Mouse (Mus musculus): ENCODE results near the gene Msh2. TPM values are rescaled to one million over a fixed set of nuclear protein-coding genes. Genes with fewer than 3 reads are reported as not detected.

Gene Msh2
- total and polyA plus RNA-seq, 2 experiments from 2014 or later = 33.5 to 41.5 TPM

DNA sequence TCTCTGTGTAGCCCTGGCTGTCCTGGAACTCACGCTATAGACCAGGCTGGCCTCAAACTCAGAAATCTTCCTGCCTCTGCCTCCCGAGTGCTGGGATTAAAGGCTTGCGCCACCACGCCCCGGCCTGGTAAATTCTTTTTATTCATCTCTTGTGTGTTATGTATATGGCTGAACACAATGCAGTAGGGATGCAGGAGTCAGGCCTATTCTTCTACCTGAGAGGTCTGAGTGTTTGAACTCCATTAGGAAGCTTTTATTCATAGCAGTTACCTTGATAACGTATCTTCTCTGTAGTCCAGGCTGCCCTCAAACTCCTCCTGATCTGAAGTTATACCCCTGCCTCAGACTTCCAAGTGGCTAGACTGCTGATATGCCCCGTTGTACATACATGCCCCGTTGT lies 5.5 kb downstream of the Msh2 start:
- Histone ChIP-seq H3K4me1 (ENCODE audit: insufficient read depth) (no peaks in the 10 kb centered on the region; the same call in 1 of the 2 replicates), H3K4me3 (ENCODE audit: low read depth, low read length) (no peak overlapping the region), H3K4me2 (ENCODE audit: low read depth) (no peak overlapping the region), H3K9me3 (ENCODE audit: low read length) (no peaks in the 10 kb centered on the region), H3K36me3 (ENCODE audit: insufficient read depth) (peaks cover 8% of the 10 kb centered on the region; the same call in 1 of the 2 replicates), H3K27ac (ENCODE audit: low read depth, low read length) (no peak overlapping the region), H3K27me3 (ENCODE audit: insufficient read depth, low read length) (no peaks in the 10 kb centered on the region), H3K9ac (no peak overlapping the region)
- ATAC-seq (no peak), DNase-seq (no peak)
- TF ChIP-seq CTCF (IDR thresholded peaks at IDR 0.05; ENCODE audit: low read depth) = no peak
- 94% methylated on average over 8 of the region's 8 CpGs for WGBS

DNA sequence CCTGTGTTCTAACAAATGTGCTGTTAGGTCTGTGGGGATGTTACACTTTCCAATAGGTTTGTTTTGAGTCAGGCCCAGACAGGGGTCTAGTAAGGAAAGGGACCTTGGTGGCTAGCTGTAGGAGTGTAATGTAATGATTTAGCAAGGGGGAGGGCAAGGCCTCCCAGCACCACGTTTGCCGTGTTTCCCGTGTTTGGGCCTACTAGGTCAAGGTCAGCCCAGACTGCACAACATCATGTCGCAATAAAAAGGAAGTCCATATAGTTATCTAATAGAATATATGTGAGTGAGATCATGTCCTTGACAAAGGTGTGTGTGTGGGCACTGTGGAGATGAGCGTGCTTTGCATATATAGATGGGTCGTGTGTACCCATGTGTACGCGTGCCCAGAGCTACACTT lies 17.1 kb downstream of the Msh2 start:
- 95% methylated on average over 8 of the region's 8 CpGs for WGBS
- H3K9me3 ChIP-seq (ENCODE audit: low read length) = no peaks in the 10 kb centered on the region
- no peak overlapping the region for H3K4me2 ChIP-seq (ENCODE audit: low read depth)
- H3K27me3 ChIP-seq (ENCODE audit: insufficient read depth, low read length) = no peaks in the 10 kb centered on the region
- TF ChIP-seq CTCF (IDR thresholded peaks at IDR 0.05; ENCODE audit: low read depth) = no peak
- no peak overlapping the region for H3K27ac ChIP-seq (ENCODE audit: low read depth, low read length)
- DNase-seq (no peak), ATAC-seq (no peak)
- H3K4me3 ChIP-seq (ENCODE audit: low read depth, low read length) = no peak overlapping the region
- no peak overlapping the region for H3K9ac ChIP-seq
- H3K36me3 ChIP-seq (ENCODE audit: insufficient read depth) = peaks cover 50% of the 10 kb centered on the region
- no peaks in the 10 kb centered on the region for H3K4me1 ChIP-seq (ENCODE audit: insufficient read depth)

DNA sequence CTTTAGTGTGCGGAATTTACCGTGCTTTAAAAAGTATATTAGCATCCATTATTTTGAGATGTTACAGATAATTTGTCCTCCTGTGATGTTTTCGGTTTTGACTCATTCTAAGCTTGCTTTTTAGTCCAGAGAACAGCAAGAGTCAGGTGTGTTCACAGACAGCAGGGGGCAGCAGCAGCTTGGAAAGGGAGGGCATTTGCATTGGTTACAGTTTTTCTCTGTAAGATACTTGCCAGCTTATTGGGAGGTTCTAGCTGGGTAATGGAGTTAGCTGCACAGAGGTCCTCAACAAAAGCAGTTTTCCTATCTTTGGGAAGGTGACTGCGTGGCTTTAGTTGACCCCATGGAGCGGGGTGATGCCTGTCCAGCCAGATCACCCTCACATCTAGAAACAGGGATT lies 19.8 kb downstream of the Msh2 start:
- Histone ChIP-seq H3K9ac (no peak overlapping the region), H3K9me3 (ENCODE audit: low read length) (no peaks in the 10 kb centered on the region), H3K4me3 (ENCODE audit: low read depth, low read length) (no peak overlapping the region), H3K27ac (ENCODE audit: low read depth, low read length) (no peak overlapping the region), H3K36me3 (ENCODE audit: insufficient read depth) (peaks cover 43% of the 10 kb centered on the region), H3K27me3 (ENCODE audit: insufficient read depth, low read length) (no peaks in the 10 kb centered on the region), H3K4me2 (ENCODE audit: low read depth) (no peak overlapping the region), H3K4me1 (ENCODE audit: insufficient read depth) (0 out of 2 replicates have a peak, but pooled peaks cover 2% of the 10 kb centered on the region)
- TF ChIP-seq CTCF (IDR thresholded peaks at IDR 0.05; ENCODE audit: low read depth) = peak; percentile 92
- DNase-seq (peak; percentile 90), ATAC-seq (peak; percentile 67; the same call in 1 of the 2 replicates)
- WGBS = 88% methylated on average over 5 of the region's 5 CpGs

DNA sequence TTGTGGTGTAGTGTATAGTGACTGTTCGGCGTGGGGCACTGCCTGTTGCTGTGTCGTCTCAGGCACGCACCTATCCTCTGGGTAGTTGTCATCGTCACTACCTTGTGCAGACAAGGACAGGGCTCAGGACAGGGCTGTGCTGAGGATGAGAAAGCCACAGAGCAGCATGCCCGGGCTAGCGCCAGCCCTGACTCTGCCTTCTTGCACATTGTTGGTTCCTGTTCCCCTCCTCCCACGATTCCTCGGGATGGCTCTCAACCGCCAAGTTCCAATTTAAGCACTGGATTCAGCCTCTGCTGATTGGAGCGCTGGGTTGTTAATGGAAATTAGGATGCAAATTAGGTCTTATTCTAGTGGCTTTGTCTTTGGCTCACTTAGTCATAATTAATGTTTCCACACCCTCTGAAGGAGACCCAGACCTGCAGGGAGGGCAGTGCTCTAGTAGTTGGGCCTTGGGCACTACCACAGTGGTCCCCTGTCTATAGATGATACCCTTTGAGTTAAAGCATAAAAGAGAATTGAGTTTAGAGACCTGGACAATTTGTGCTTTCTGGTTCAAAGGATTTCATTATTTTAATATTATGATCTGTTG lies 23.8 kb downstream of the Msh2 start:
- Histone ChIP-seq H3K4me1 (ENCODE audit: insufficient read depth) (0 out of 2 replicates have a peak, but pooled peaks cover 2% of the 10 kb centered on the region), H3K4me3 (ENCODE audit: low read depth, low read length) (no peak overlapping the region), H3K9ac (no peak overlapping the region), H3K27ac (ENCODE audit: low read depth, low read length) (no peak overlapping the region), H3K9me3 (ENCODE audit: low read length) (no peaks in the 10 kb centered on the region), H3K27me3 (ENCODE audit: insufficient read depth, low read length) (no peaks in the 10 kb centered on the region), H3K4me2 (ENCODE audit: low read depth) (no peak overlapping the region), H3K36me3 (ENCODE audit: insufficient read depth) (peaks cover 34% of the 10 kb centered on the region)
- ATAC-seq = peak; percentile 62
- peak; percentile 20 for DNase-seq
- WGBS = 56% methylated on average over 11 of the region's 11 CpGs
- no peak for TF ChIP-seq CTCF (IDR thresholded peaks at IDR 0.05; ENCODE audit: low read depth)

DNA sequence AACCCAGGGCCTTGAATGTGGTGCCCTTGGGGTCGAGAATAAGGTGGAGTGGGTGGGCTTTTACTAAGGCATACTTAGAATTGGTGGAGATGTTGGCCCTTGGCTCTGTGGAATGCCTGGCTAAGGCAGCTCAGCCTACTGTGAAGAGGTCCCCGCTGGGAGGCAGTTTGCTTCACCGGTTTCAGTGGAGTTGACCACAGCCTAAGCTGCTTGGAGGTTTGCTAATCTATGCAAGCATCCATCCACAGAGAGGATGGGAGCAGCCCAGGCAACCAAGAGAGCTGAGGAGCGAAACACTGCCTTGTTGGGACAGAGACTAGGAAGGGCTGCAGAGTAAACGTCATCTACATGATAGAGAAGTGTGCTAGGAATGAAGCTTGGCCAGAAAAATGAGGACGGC lies 24.7 kb downstream of the Msh2 start:
- WGBS = 85% methylated on average over 6 of the region's 6 CpGs

DNA sequence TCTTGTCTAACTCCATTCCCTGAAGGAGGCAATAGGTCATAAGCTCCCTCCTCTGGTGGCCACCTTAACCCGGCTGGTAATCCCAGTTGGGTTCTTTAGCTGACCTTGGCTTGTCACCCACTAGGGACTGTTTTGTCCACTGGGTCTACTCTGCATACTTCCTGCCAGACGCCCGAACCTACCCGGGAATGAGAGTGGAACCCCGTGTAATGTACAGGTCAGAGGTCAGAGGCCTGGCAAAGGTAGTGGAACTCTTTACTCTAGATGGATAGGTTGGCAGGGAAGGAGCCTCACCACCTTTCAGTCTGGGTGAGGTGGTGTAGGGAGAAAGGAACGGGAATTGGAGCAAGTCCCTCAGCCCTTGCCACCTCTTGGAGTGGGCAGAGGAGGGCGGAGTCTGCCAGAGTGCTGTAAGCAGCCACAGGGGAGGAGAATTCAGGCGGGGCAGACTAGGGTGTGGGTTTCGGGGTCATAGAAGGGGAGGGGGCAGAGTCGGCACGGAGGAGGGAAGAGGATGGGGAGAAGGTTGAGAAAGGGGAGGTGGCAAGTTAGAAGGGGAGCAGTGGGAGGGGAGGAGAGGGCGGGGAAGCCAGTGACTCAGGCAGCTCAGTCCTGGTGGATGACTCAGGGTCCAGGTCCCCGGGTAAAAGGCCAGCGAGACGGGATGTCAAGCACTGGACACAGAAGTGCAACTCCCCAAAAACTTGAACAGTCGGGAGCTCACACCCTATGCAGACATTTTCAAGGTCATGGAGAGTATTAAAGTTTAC lies 27.1 kb downstream of the Msh2 start:
- WGBS = 89% methylated on average over 16 of the region's 16 CpGs
- no peak overlapping the region for H3K4me2 ChIP-seq (ENCODE audit: low read depth)
- H3K36me3 ChIP-seq (ENCODE audit: insufficient read depth) = peaks cover 24% of the 10 kb centered on the region; the same call in 1 of the 2 replicates
- H3K9ac ChIP-seq = no peak overlapping the region
- H3K27ac ChIP-seq (ENCODE audit: low read depth, low read length) = no peak overlapping the region
- no peak overlapping the region for H3K4me3 ChIP-seq (ENCODE audit: low read depth, low read length)
- TF ChIP-seq CTCF (IDR thresholded peaks at IDR 0.05; ENCODE audit: low read depth) = no peak
- H3K4me1 ChIP-seq (ENCODE audit: insufficient read depth) = 0 out of 2 replicates have a peak, but pooled peaks cover 2% of the 10 kb centered on the region
- H3K27me3 ChIP-seq (ENCODE audit: insufficient read depth, low read length) = no peaks in the 10 kb centered on the region
- no peak for ATAC-seq
- H3K9me3 ChIP-seq (ENCODE audit: low read length) = no peaks in the 10 kb centered on the region
- no peak for DNase-seq

More for the DNA sequence above, 24.7 kb downstream of the Msh2 start:
- H3K4me2 ChIP-seq (ENCODE audit: low read depth) = no peak overlapping the region
- TF ChIP-seq CTCF (IDR thresholded peaks at IDR 0.05; ENCODE audit: low read depth) = no peak
- DNase-seq (no peak), ATAC-seq (no peak)
- no peak overlapping the region for H3K4me3 ChIP-seq (ENCODE audit: low read depth, low read length)
- no peaks in the 10 kb centered on the region for H3K9me3 ChIP-seq (ENCODE audit: low read length)
- no peaks in the 10 kb centered on the region for H3K27me3 ChIP-seq (ENCODE audit: insufficient read depth, low read length)
- H3K27ac ChIP-seq (ENCODE audit: low read depth, low read length) = no peak overlapping the region
- H3K4me1 ChIP-seq (ENCODE audit: insufficient read depth) = 0 out of 2 replicates have a peak, but pooled peaks cover 2% of the 10 kb centered on the region
- no peak overlapping the region for H3K9ac ChIP-seq
- peaks cover 33% of the 10 kb centered on the region for H3K36me3 ChIP-seq (ENCODE audit: insufficient read depth)

DNA sequence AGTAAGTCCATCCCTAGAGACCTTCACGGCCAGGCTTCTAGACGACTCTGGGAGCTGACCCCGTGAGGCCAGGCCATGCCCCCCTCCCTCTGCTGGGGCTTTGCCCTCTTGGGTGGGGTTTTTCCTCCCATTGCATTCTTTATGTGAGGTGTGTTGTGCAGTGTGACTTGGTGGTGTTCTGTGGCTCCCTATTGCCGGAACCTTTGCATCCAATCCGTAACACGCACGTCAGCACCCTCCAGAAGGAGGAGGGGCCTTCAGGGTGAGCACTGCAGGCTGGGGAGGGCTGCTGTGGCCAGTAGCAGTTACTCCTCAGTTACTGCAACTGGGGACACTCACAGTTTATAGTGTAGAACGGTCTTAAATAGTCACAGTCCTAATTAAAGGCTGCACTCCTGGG lies 28.0 kb downstream of the Msh2 start:
- H3K4me3 ChIP-seq (ENCODE audit: low read depth, low read length) = no peak overlapping the region
- H3K4me2 ChIP-seq (ENCODE audit: low read depth) = no peak overlapping the region
- DNase-seq (no peak), ATAC-seq (no peak)
- no peak overlapping the region for H3K27ac ChIP-seq (ENCODE audit: low read depth, low read length)
- no peak for TF ChIP-seq CTCF (IDR thresholded peaks at IDR 0.05; ENCODE audit: low read depth)
- 0 out of 2 replicates have a peak, but pooled peaks cover 2% of the 10 kb centered on the region for H3K4me1 ChIP-seq (ENCODE audit: insufficient read depth)
- H3K27me3 ChIP-seq (ENCODE audit: insufficient read depth, low read length) = no peaks in the 10 kb centered on the region
- no peaks in the 10 kb centered on the region for H3K9me3 ChIP-seq (ENCODE audit: low read length)
- H3K36me3 ChIP-seq (ENCODE audit: insufficient read depth) = peaks cover 23% of the 10 kb centered on the region; the same call in 1 of the 2 replicates
- 86% methylated on average over 8 of the region's 8 CpGs for WGBS
- H3K9ac ChIP-seq = no peak overlapping the region
